Mouse (Mus musculus): Measurements from ENCODE around the gene Sprn. TPM values are rescaled to one million over a fixed set of nuclear protein-coding genes. Genes with fewer than 3 reads are reported as not detected.

Sprn gene
- polyA plus RNA-seq (2014; fragmentation: Nextera tagmentation; extraction: Ambion mirVana), result 0.54 and 0.78 TPM in 2 replicates

DNA sequence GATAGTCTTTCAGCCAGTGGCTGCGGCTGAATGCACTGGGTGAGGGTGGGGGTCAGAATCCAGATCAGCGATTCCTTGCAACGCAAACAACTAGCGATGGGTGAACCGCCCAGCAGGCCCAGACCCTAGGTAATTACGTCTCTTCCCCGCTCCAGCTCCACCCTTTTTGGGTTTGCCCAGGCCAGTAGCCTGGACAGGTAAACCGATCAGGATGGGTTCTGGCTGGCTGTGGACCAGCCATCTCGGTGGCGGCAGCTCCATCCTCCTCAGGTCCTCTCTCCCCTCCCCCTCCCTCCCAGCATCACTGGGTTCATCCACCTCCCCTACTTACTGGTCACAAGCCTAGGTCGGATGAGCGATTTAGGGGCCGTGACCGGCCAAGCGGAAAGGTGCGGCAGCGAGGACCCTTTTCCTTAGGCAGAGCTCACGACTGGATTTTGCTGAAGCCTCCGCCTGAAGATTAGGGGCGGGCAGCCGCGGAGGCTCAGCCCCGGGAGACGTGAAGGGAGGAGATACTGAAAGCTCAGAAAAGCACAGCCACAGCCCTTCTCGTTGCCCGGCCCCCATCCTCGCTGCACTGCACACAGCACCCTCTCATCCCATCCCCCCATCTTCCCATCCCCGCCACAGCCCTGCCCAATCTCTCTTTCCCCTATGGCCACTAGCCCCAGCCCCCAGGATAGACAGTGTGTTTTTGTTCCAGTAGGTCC lies at the start of gene Sprn:
Gene Sprn, minus strand, starts transcription at position 660 of the 710 bp plus-strand sequence.
- 3% methylated on average over 28 of the region's 28 CpGs for WGBS

DNA sequence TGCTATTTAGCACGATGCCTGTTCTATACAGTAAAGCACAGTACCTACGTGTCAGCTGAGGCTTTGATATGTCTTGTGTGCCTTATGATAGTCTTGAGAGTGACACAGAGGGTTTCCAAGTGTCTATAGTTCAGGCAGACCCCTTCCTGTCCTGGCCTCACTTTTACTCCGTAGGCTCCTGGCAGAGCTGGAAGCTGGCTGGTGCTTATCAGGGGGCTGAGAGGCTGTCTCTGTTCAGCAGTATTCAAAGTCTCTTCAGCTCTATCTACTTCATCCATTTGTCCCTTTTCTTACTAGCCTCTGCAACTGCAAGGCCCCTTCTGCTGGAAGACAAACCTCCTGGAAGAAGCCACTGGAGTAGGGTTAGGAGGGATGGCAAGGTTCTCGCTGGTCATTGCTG lies 46.4 kb upstream of the Sprn start:
- H3K4me3 ChIP-seq (ENCODE audit: low read depth, low read length), result no peak overlapping the region
- 91% methylated on average over 4 of the region's 4 CpGs for WGBS
- H3K27ac ChIP-seq (ENCODE audit: low read length), result no peak overlapping the region
- H3K4me1 ChIP-seq (ENCODE audit: control insufficient read depth, insufficient read depth, low read length), result no peaks in the 10 kb centered on the region
- no peak overlapping the region for H3K4me2 ChIP-seq (replicated peaks; ENCODE audit: low read depth, low read length)
- H3K9me3 ChIP-seq (ENCODE audit: control insufficient read depth, low read depth, low read length), result no peaks in the 10 kb centered on the region
- no peaks in the 10 kb centered on the region for H3K27me3 ChIP-seq (ENCODE audit: control insufficient read depth, insufficient read depth, low read length)
- no peak overlapping the region for H3K9ac ChIP-seq (replicated peaks; ENCODE audit: low read depth, low read length)
- no peak for ATAC-seq (ENCODE audit: insufficient number of reproducible peaks, insufficient read depth, low FRiP score, low read depth)
- no peaks in the 10 kb centered on the region for H3K36me3 ChIP-seq (ENCODE audit: control insufficient read depth, insufficient read depth, low read length)

More for the DNA sequence above, at the start of gene Sprn:
- Histone ChIP-seq H3K27ac (ENCODE audit: low read length) (no peak within 1 kb of the TSS), H3K4me1 (ENCODE audit: control insufficient read depth, insufficient read depth, low read length) (peaks cover 5% of the 10 kb centered on the region), H3K36me3 (ENCODE audit: control insufficient read depth, insufficient read depth, low read length) (no peaks in the 10 kb centered on the region), H3K4me3 (ENCODE audit: low read depth, low read length) (peak within 1 kb of the TSS; percentile 20; the same call in 1 of the 2 replicates), H3K27me3 (ENCODE audit: control insufficient read depth, insufficient read depth, low read length) (peaks cover 11% of the 10 kb centered on the region; the same call in 1 of the 2 replicates), H3K9ac (replicated peaks; ENCODE audit: low read depth, low read length) (no peak within 1 kb of the TSS), H3K4me2 (replicated peaks; ENCODE audit: low read depth, low read length) (peak within 1 kb of the TSS; percentile 34), H3K9me3 (ENCODE audit: control insufficient read depth, low read depth, low read length) (no peaks in the 10 kb centered on the region)
- ATAC-seq (ENCODE audit: insufficient number of reproducible peaks, insufficient read depth, low FRiP score, low read depth), result no peak

DNA sequence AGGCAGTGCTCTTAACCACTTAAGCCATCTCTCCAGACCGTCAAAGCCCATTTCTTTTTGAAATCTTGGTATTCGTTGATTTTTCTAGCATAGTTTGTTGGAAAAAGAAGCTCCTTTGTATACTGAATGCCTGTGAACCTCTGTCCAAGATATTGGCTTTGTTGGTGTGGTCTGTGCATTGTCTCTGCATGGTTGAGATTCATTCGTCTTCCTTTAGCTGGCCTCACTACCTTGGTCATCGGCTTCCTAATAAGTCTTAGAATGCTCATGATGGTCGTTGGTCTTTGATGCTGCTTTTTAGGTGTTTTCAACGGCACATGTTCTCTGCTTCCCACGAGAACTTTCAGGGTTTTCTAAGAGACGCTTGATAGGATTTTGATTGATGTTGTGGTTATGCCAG lies 41.3 kb upstream of the Sprn start:
- H3K27me3 ChIP-seq (ENCODE audit: control insufficient read depth, insufficient read depth, low read length), result no peaks in the 10 kb centered on the region
- H3K36me3 ChIP-seq (ENCODE audit: control insufficient read depth, insufficient read depth, low read length), result no peaks in the 10 kb centered on the region
- 80% methylated on average over 8 of the region's 8 CpGs for WGBS

DNA sequence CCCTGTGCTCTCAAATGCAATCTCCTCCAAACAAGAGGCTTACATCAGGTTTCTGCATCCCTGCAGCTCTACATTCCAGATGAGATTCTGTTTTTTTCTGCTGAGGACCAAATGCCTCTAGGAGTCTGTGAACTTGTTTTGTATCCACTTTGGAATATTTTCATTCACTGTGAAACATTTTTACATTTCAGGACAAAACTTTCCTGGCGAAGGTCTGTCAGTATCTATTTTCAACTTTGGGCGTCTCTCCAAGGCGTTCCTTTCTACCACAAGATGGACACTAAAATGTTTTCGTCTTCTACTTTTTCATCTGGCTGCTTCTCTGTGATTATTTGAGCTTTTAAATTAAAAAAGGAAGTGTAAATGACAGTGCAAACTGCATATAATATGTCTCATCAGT lies 39.4 kb upstream of the Sprn start:
- Histone ChIP-seq H3K36me3 (ENCODE audit: control insufficient read depth, insufficient read depth, low read length) (no peaks in the 10 kb centered on the region), H3K4me1 (ENCODE audit: control insufficient read depth, insufficient read depth, low read length) (no peaks in the 10 kb centered on the region), H3K27me3 (ENCODE audit: control insufficient read depth, insufficient read depth, low read length) (no peaks in the 10 kb centered on the region), H3K9me3 (ENCODE audit: control insufficient read depth, low read depth, low read length) (no peaks in the 10 kb centered on the region), H3K4me3 (ENCODE audit: low read depth, low read length) (no peak overlapping the region), H3K4me2 (replicated peaks; ENCODE audit: low read depth, low read length) (no peak overlapping the region), H3K27ac (ENCODE audit: low read length) (no peak overlapping the region), H3K9ac (replicated peaks; ENCODE audit: low read depth, low read length) (no peak overlapping the region)
- 83% methylated on average over 4 of the region's 4 CpGs for WGBS
- no peak for ATAC-seq (ENCODE audit: insufficient number of reproducible peaks, insufficient read depth, low FRiP score, low read depth)

More for the DNA sequence above, 41.3 kb upstream of the Sprn start:
- no peak overlapping the region for H3K4me2 ChIP-seq (replicated peaks; ENCODE audit: low read depth, low read length)
- no peak overlapping the region for H3K27ac ChIP-seq (ENCODE audit: low read length)
- H3K9ac ChIP-seq (replicated peaks; ENCODE audit: low read depth, low read length), result no peak overlapping the region
- ATAC-seq (ENCODE audit: insufficient number of reproducible peaks, insufficient read depth, low FRiP score, low read depth), result no peak
- H3K9me3 ChIP-seq (ENCODE audit: control insufficient read depth, low read depth, low read length), result no peaks in the 10 kb centered on the region
- no peaks in the 10 kb centered on the region for H3K4me1 ChIP-seq (ENCODE audit: control insufficient read depth, insufficient read depth, low read length)
- H3K4me3 ChIP-seq (ENCODE audit: low read depth, low read length), result no peak overlapping the region

DNA sequence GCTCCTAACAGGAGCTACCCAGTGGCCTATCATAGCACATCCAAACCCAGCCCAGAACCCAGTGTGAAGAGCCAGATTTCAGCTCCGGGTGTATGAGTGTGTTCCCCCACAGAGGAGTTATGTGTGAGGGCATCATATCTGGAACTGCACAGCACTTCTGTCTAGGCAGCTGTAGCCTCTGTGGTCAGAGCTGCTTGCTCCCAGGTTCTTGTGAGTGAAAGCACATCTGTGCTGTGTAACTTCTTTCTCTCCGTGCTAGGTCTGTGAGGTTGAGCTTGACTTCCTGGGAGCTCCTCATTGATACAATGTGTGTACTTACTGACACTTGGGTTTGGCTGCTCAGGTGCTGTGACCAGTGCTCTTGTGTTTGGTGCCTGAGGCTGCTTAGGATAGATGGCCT lies 38.2 kb upstream of the Sprn start:
- no peak for ATAC-seq (ENCODE audit: insufficient number of reproducible peaks, insufficient read depth, low FRiP score, low read depth)

DNA sequence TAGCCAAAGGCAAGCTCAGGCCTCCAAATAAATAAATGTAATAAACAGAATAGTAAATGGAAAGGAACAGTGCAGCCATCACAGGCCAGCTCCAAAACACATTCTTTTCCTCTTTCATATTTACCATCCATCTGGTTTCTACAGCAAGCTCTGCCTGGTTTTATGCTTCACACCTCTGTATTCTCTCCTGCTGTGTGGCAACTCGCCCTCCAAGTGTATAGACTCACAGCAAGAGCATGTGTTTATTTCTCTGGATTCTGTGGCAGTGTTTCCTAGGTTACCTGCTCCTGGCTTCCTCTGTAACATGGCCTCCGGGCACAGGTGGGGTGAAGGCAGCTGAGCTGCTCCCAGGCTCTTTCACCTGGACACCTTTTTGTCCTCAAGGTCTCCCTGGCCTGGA lies 37.8 kb upstream of the Sprn start:
- H3K4me2 ChIP-seq (replicated peaks; ENCODE audit: low read depth, low read length), result no peak overlapping the region
- H3K4me3 ChIP-seq (ENCODE audit: low read depth, low read length), result no peak overlapping the region
- no peak overlapping the region for H3K9ac ChIP-seq (replicated peaks; ENCODE audit: low read depth, low read length)
- H3K27ac ChIP-seq (ENCODE audit: low read length), result no peak overlapping the region
- 42% methylated on average over 2 of the region's 2 CpGs for WGBS
- ATAC-seq (ENCODE audit: insufficient number of reproducible peaks, insufficient read depth, low FRiP score, low read depth), result no peak
- no peaks in the 10 kb centered on the region for H3K27me3 ChIP-seq (ENCODE audit: control insufficient read depth, insufficient read depth, low read length)
- no peaks in the 10 kb centered on the region for H3K4me1 ChIP-seq (ENCODE audit: control insufficient read depth, insufficient read depth, low read length)
- H3K36me3 ChIP-seq (ENCODE audit: control insufficient read depth, insufficient read depth, low read length), result no peaks in the 10 kb centered on the region
- no peaks in the 10 kb centered on the region for H3K9me3 ChIP-seq (ENCODE audit: control insufficient read depth, low read depth, low read length)

More for the DNA sequence above, 38.2 kb upstream of the Sprn start:
- Histone ChIP-seq H3K4me3 (ENCODE audit: low read depth, low read length) (no peak overlapping the region), H3K4me2 (replicated peaks; ENCODE audit: low read depth, low read length) (no peak overlapping the region), H3K36me3 (ENCODE audit: control insufficient read depth, insufficient read depth, low read length) (no peaks in the 10 kb centered on the region), H3K4me1 (ENCODE audit: control insufficient read depth, insufficient read depth, low read length) (no peaks in the 10 kb centered on the region), H3K27ac (ENCODE audit: low read length) (no peak overlapping the region), H3K9ac (replicated peaks; ENCODE audit: low read depth, low read length) (no peak overlapping the region), H3K9me3 (ENCODE audit: control insufficient read depth, low read depth, low read length) (no peaks in the 10 kb centered on the region), H3K27me3 (ENCODE audit: control insufficient read depth, insufficient read depth, low read length) (no peaks in the 10 kb centered on the region)
- 75% methylated on average over 2 of the region's 2 CpGs for WGBS

DNA sequence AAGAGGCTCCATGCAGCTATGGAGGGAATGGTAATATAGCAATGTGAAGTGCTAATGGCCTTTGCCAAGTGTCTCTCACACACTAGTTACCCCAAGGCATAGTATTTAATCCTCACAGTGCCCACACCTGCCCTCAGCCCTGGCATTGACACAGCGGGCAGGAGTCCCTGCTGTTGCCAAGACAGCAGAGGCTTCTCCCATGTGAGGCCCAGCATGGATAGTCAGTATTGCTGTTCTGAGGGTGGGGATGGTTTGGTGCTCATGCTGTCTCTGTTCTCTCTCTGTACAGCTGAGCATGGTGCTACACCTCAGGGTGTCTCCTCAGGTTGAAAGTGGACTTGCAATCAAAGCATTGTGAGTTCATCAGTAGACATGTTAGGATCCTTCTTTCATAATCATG lies 35.8 kb upstream of the Sprn start:
- H3K27me3 ChIP-seq (ENCODE audit: control insufficient read depth, insufficient read depth, low read length), result no peaks in the 10 kb centered on the region

DNA sequence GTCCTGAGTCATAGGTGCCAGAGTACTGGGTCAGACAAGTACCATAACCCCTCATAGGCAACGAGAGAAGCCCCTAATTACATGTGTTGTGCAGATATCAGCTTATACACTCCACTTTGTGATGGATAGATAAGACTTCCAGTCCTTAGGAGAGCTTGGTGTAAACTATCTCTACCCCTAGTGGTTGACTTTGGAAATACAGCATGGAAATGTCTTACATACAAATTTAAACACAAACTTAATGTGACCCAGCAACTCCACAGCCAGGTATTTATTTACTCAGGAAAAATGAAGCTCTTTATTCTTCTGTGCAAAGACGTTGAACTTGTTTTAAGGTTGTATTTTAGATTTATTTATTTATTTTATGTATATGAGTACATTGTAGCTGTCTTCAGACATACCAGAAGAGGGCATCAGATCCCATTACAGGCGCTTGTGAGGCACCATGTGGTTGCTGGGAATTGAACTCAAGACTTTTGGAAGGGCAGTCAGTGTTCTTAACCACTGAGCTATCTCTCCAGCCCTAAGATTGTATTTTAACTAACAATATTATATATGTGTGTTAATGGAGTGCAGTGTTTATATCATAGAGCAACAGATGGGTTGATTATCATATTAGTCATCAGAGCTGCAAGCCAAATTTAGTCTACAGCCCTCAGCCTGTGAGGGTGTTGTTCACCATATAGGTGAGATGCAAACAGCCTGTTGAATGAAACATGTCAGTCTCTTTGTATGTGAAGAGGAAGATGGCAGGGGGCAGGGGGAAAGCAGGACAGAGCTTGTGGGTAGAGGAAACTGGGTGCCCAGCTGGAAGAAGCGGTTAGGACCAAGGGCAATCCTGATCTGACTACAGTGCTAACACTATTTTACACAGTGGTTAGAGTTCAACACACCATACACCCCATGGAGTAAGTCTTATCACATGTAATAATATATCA lies 34.0 kb upstream of the Sprn start:
- Histone ChIP-seq H3K4me3 (ENCODE audit: low read depth, low read length) (no peak overlapping the region), H3K27me3 (ENCODE audit: control insufficient read depth, insufficient read depth, low read length) (no peaks in the 10 kb centered on the region), H3K36me3 (ENCODE audit: control insufficient read depth, insufficient read depth, low read length) (no peaks in the 10 kb centered on the region), H3K4me1 (ENCODE audit: control insufficient read depth, insufficient read depth, low read length) (no peaks in the 10 kb centered on the region), H3K9ac (replicated peaks; ENCODE audit: low read depth, low read length) (no peak overlapping the region), H3K9me3 (ENCODE audit: control insufficient read depth, low read depth, low read length) (no peaks in the 10 kb centered on the region), H3K27ac (ENCODE audit: low read length) (no peak overlapping the region), H3K4me2 (replicated peaks; ENCODE audit: low read depth, low read length) (no peak overlapping the region)
- ATAC-seq (ENCODE audit: insufficient number of reproducible peaks, insufficient read depth, low FRiP score, low read depth), result no peak
- WGBS, result 58% methylated on average over 4 of the region's 4 CpGs

More for the DNA sequence above, 35.8 kb upstream of the Sprn start:
- Histone ChIP-seq H3K4me3 (ENCODE audit: low read depth, low read length) (no peak overlapping the region), H3K9me3 (ENCODE audit: control insufficient read depth, low read depth, low read length) (no peaks in the 10 kb centered on the region), H3K36me3 (ENCODE audit: control insufficient read depth, insufficient read depth, low read length) (no peaks in the 10 kb centered on the region), H3K9ac (replicated peaks; ENCODE audit: low read depth, low read length) (no peak overlapping the region), H3K27ac (ENCODE audit: low read length) (no peak overlapping the region), H3K4me2 (replicated peaks; ENCODE audit: low read depth, low read length) (no peak overlapping the region), H3K4me1 (ENCODE audit: control insufficient read depth, insufficient read depth, low read length) (no peaks in the 10 kb centered on the region)
- WGBS, result 87% methylated on average over 1 of the region's 1 CpGs
- no peak for ATAC-seq (ENCODE audit: insufficient number of reproducible peaks, insufficient read depth, low FRiP score, low read depth)

Measured in stomach, embryonic 14.5 days (tissue).